Mouse (Mus musculus) colon, adult 2 months (tissue): ENCODE measurements around the gene Gm11099. TPM values are rescaled to one million over a fixed set of nuclear protein-coding genes. Genes with fewer than 3 reads are reported as not detected.

ENCODE experiments used
- polyA plus RNA-seq: library from polyadenylated mRNA; depleted of rRNA; stranded (reverse); fragments of >200 nt; gene quantifications from 2 replicates; pipeline ENCODE4 v1.2.3, GENCODE M21; 2012; rRNA removed

Gm11099 gene
- not detected in 2 replicates for polyA plus RNA-seq

DNA sequence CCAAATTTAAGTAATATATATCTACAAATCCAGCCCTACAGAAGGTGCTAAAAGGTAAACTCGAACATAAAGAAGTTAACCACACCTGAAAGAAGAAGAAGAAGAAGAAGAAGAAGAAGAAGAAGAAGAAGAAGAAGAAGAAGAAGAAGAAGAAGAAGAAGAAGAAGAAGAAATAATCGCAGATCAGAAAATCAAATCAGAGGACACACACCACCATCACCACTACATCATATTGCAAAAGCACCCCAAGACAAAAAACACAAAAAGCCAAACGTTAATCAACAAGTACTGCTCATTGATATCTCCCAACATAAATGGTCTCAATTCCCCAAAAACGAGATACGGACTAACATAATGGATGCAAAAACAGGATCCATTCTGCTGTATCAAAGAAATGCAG, at the start of gene Gm11099:
TSS of gene Gm11099 (plus strand) at position 301 of the 400 bp plus-strand sequence.

